Mouse (Mus musculus): Measurements from ENCODE around the gene Cd1d1. TPM values are rescaled to one million over a fixed set of nuclear protein-coding genes. Genes with fewer than 3 reads are reported as not detected.

Cd1d1 gene
- polyA plus RNA-seq, 1 experiment from 2014 or later = 37.2 TPM

- no peaks in the 10 kb centered on the region for H3K27me3 ChIP-seq (ENCODE audit: control insufficient read depth, insufficient read depth, low read length)
- ATAC-seq (ENCODE audit: low FRiP score) = no peak
- no peak for DNase-seq (ENCODE audit: low spot score)
- no peaks in the 10 kb centered on the region for H3K4me1 ChIP-seq (replicated peaks; ENCODE audit: control insufficient read depth, insufficient read depth, low read length)
- H3K9ac ChIP-seq (ENCODE audit: low read depth, low read length) = no peak overlapping the region
- no peaks in the 10 kb centered on the region for H3K36me3 ChIP-seq (ENCODE audit: control insufficient read depth, insufficient read depth, low read length)
- 50% methylated on average over 1 of the region's 1 CpGs for WGBS
- no peaks in the 10 kb centered on the region for H3K9me3 ChIP-seq (ENCODE audit: control insufficient read depth, low read length)
- no peak overlapping the region for H3K27ac ChIP-seq (ENCODE audit: low read depth, low read length)
- H3K4me3 ChIP-seq (ENCODE audit: low read depth, low read length) = no peak overlapping the region
- H3K4me2 ChIP-seq (replicated peaks; ENCODE audit: low read depth, low read length) = no peak overlapping the region
Measured at GRCm38 (mm10) chr3:86954521-86954920, 44.7 kb downstream of the Cd1d1 start.

DNA sequence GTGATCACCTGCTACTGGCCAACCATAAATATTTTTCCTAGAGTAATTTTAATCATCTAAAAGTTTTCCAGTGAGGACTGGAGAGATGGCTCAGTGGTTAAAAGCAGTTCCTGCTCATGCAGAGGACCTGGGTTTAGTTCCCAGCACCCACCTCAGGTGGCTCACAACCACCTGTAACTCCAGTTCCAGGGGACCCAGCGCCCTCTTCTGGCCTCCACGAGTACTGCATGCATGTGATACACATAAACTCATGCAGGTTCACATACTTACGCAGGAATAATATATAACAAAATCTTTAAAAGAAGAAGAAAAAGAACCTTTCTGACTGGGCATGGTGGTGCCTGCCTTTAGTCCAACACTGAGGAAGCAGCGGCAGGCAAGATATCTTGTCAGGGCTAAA is 45.4 kb downstream of the Cd1d1 start:
- no peak overlapping the region for H3K4me2 ChIP-seq (replicated peaks; ENCODE audit: low read depth, low read length)
- 86% methylated on average over 4 of the region's 4 CpGs for WGBS
- no peaks in the 10 kb centered on the region for H3K36me3 ChIP-seq (ENCODE audit: control insufficient read depth, insufficient read depth, low read length)
- no peak overlapping the region for H3K9ac ChIP-seq (ENCODE audit: low read depth, low read length)
- H3K27me3 ChIP-seq (ENCODE audit: control insufficient read depth, insufficient read depth, low read length) = no peaks in the 10 kb centered on the region
- no peaks in the 10 kb centered on the region for H3K9me3 ChIP-seq (ENCODE audit: control insufficient read depth, low read length)
- no peak for DNase-seq (ENCODE audit: low spot score)
- H3K4me3 ChIP-seq (ENCODE audit: low read depth, low read length) = no peak overlapping the region
- no peak overlapping the region for H3K27ac ChIP-seq (ENCODE audit: low read depth, low read length)
- ATAC-seq (ENCODE audit: low FRiP score) = no peak
- no peaks in the 10 kb centered on the region for H3K4me1 ChIP-seq (replicated peaks; ENCODE audit: control insufficient read depth, insufficient read depth, low read length)

GRCm38 (mm10) chr3:86950652-86951051 is 48.6 kb downstream of the Cd1d1 start:
- WGBS = 24% methylated on average over 2 of the region's 2 CpGs
- Histone ChIP-seq H3K9me3 (ENCODE audit: control insufficient read depth, low read length) (no peaks in the 10 kb centered on the region), H3K27me3 (ENCODE audit: control insufficient read depth, insufficient read depth, low read length) (no peaks in the 10 kb centered on the region), H3K4me1 (replicated peaks; ENCODE audit: control insufficient read depth, insufficient read depth, low read length) (no peaks in the 10 kb centered on the region), H3K36me3 (ENCODE audit: control insufficient read depth, insufficient read depth, low read length) (no peaks in the 10 kb centered on the region), H3K9ac (ENCODE audit: low read depth, low read length) (no peak overlapping the region), H3K4me2 (replicated peaks; ENCODE audit: low read depth, low read length) (no peak overlapping the region), H3K4me3 (ENCODE audit: low read depth, low read length) (no peak overlapping the region), H3K27ac (ENCODE audit: low read depth, low read length) (no peak overlapping the region)
- DNase-seq (ENCODE audit: low spot score) (no peak), ATAC-seq (ENCODE audit: low FRiP score) (no peak)

Other genes with a start within 250 kb of the Cd1d1 start
- 25.9 and 32.5 TPM in 2 replicates for gene Dclk2, start 78.6 kb downstream of the Cd1d1 start, polyA plus RNA-seq (2014; fragmentation: Nextera tagmentation; extraction: Ambion mirVana)
- 7.3 and 11.5 TPM in 2 replicates for gene Kirrel, start 175.3 kb upstream of the Cd1d1 start, polyA plus RNA-seq (2014; fragmentation: Nextera tagmentation; extraction: Ambion mirVana)